ENCODE assay signal across 8 mouse cellular contexts in the genomic region with DNA sequence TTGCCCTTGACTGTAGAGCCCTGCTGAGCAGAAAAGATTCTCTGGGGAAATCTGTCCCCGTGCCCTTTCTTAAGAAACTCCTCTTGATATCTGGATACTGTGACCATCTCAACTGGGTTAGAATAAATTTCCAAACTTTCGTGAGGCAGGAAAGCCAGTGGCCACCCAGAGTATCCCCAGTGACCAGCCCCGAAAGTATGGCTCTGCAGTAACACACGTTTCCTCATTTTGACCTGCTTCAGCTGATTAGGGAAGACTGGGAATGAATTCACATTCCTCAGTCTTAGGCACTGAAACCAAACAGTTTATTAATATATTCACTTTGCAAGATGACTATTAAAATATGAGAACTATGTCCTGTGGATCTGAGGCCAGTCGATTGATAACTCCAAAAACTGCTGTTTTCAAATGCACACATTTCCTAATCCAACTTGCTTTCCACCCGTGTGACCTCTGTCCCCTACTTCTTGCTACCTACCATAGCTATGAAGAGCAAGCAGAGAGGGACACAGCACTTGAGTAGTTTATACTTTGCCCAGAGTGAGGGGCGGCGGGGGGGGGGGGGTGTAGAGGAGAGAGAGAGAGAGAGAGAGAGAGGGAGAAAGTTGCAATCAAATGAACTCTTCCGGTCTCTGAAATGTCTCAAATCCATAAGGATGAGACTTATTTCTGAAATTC. TPM values are rescaled to one million over a fixed set of nuclear protein-coding genes. Genes with fewer than 3 reads are reported as not detected.
DNase-seq lines count a peak whose midpoint lies in the region; ATAC-seq and TF ChIP-seq lines count a peak whose summit lies in the region.

No protein-coding gene starts in this region.

- intact Hi-C loops in gastrocnemius, postnatal 36 days (cut with DNase I): no loop called here

- no peak for TF ChIP-seq POLR2A in testis, adult 2 months (IDR thresholded peaks at IDR 0.05; ENCODE audit: control insufficient read depth, low read depth, low read length)

- peaks cover 8% of the 10 kb centered on the region for H3K4me1 ChIP-seq in testis, adult 2 months (ENCODE audit: control insufficient read depth, insufficient read depth, low read length)
- peaks cover 0 to 11% of the 10 kb centered on the region in 2 experiments; a peak in 2 of 4 replicates for H3K4me1 ChIP-seq in heart, embryonic 14.5 days (ENCODE audit: control insufficient read depth in 2 of 2, insufficient read depth in 2 of 2, low read length in 2 of 2)
- H3K4me1 ChIP-seq in liver, embryonic 14.5 days (replicated peaks; ENCODE audit: control insufficient read depth in 2 of 2, insufficient read depth in 2 of 2, low read length in 1 of 2): no peaks in the 10 kb centered on the region
- H3K4me1 ChIP-seq in neural tube, embryonic 15.5 days: peaks cover 28% of the 10 kb centered on the region

- H3K4me3 ChIP-seq in testis, adult 2 months (ENCODE audit: control insufficient read depth, low read depth, low read length): peak overlapping the region; percentile 82
- H3K4me3 ChIP-seq in heart, embryonic 14.5 days (ENCODE audit: control insufficient read depth in 1 of 2, insufficient read depth in 1 of 2, low read depth in 1 of 2, low read length in 2 of 2): peak overlapping the region; percentile 83 to 94
- H3K4me3 ChIP-seq in liver, embryonic 14.5 days (ENCODE audit: insufficient read depth in 1 of 2, low read depth in 2 of 2, low read length in 2 of 2): peak overlapping the region; percentile 51 to 52
- H3K4me3 ChIP-seq in neural tube, embryonic 15.5 days (replicated peaks): peak overlapping the region; percentile 55

- peak overlapping the region; percentile 17; the same call in 1 of the 2 replicates for H3K27ac ChIP-seq in testis, adult 2 months (ENCODE audit: control insufficient read depth, insufficient read depth, low read depth, low read length)
- H3K27ac ChIP-seq in heart, embryonic 14.5 days (replicated peaks in 1 of 2; ENCODE audit: control insufficient read depth in 1 of 2, insufficient read depth in 1 of 2, low read depth in 2 of 2, low read length in 2 of 2): peak overlapping the region; percentile 45 to 57; a peak in 3 of 4 replicates
- no peak overlapping the region for H3K27ac ChIP-seq in liver, embryonic 14.5 days
- H3K27ac ChIP-seq in neural tube, embryonic 15.5 days (replicated peaks): peak overlapping the region; percentile 75

- TF ChIP-seq EP300 in liver, embryonic 14.5 days (IDR thresholded peaks at IDR 0.05; ENCODE audit: low read depth): no peak

- no peak for DNase-seq in testis, postnatal 14 days (ENCODE audit: low spot score)
- DNase-seq in liver, embryonic 14.5 days (ENCODE audit: low read depth in 3 of 3, low spot score in 3 of 3): no peak
- DNase-seq in cerebellum, postnatal 10 days: no peak
- no peak for DNase-seq in spleen, adult 18-20 months
- no peak for DNase-seq in gastrocnemius, postnatal 36 days

- H3K9ac ChIP-seq in heart, embryonic 14.5 days (ENCODE audit: low read length): peak overlapping the region; percentile 74
- H3K9ac ChIP-seq in liver, embryonic 14.5 days (replicated peaks): no peak overlapping the region
- peak overlapping the region; percentile 70 for H3K9ac ChIP-seq in neural tube, embryonic 15.5 days (replicated peaks)

- TF ChIP-seq CTCF in testis, adult 2 months (IDR thresholded peaks at IDR 0.05; ENCODE audit: control insufficient read depth, insufficient read depth, insufficient replicate concordance, low read depth, low read length): no peak
- TF ChIP-seq CTCF in liver, embryonic 14.5 days (IDR thresholded peaks at IDR 0.05; ENCODE audit: low read depth): no peak

- no peak for ATAC-seq in heart, embryonic 14.5 days (ENCODE audit: insufficient number of reproducible peaks, insufficient read depth, low FRiP score, low read depth)
- no peak for ATAC-seq in liver, embryonic 14.5 days (ENCODE audit: insufficient read depth)
- ATAC-seq in neural tube, embryonic 15.5 days (ENCODE audit: low FRiP score): no peak

- 22% methylated on average over 9 of the region's 9 CpGs for WGBS in heart, embryonic 14.5 days
- 32% methylated on average over 9 of the region's 9 CpGs for WGBS in liver, embryonic 14.5 days (ENCODE audit: insufficient replicate concordance)
- 13% methylated on average over 9 of the region's 9 CpGs for WGBS in neural tube, embryonic 15.5 days

- H3K9me3 ChIP-seq in heart, embryonic 14.5 days (ENCODE audit: control insufficient read depth, low read length): no peaks in the 10 kb centered on the region
- H3K9me3 ChIP-seq in liver, embryonic 14.5 days (ENCODE audit: control insufficient read depth, low read length): no peaks in the 10 kb centered on the region
- H3K9me3 ChIP-seq in neural tube, embryonic 15.5 days (replicated peaks): no peaks in the 10 kb centered on the region

- no peaks in the 10 kb centered on the region for H3K36me3 ChIP-seq in testis, adult 2 months (ENCODE audit: control insufficient read depth, insufficient read depth, low read length)
- H3K36me3 ChIP-seq in heart, embryonic 14.5 days (ENCODE audit: control insufficient read depth, insufficient read depth, low read length): no peaks in the 10 kb centered on the region
- no peaks in the 10 kb centered on the region for H3K36me3 ChIP-seq in liver, embryonic 14.5 days (replicated peaks; ENCODE audit: control insufficient read depth, insufficient read depth, low read depth)
- no peaks in the 10 kb centered on the region for H3K36me3 ChIP-seq in neural tube, embryonic 15.5 days

- H3K27me3 ChIP-seq in testis, adult 2 months (ENCODE audit: control insufficient read depth, insufficient read depth, low read length): 0 out of 2 replicates have a peak, but pooled peaks cover 2% of the 10 kb centered on the region
- peaks cover 46% of the 10 kb centered on the region for H3K27me3 ChIP-seq in heart, embryonic 14.5 days (ENCODE audit: control insufficient read depth, insufficient read depth, low read length)
- peaks cover 21% of the 10 kb centered on the region for H3K27me3 ChIP-seq in liver, embryonic 14.5 days (ENCODE audit: control insufficient read depth, insufficient read depth, low read length)
- H3K27me3 ChIP-seq in neural tube, embryonic 15.5 days (replicated peaks): no peaks in the 10 kb centered on the region

- peak overlapping the region; percentile 99 for H3K4me2 ChIP-seq in heart, embryonic 14.5 days (ENCODE audit: low read length)
- peak overlapping the region; percentile 61 for H3K4me2 ChIP-seq in liver, embryonic 14.5 days (ENCODE audit: low read depth)
- peak overlapping the region; percentile 78 for H3K4me2 ChIP-seq in neural tube, embryonic 15.5 days

RNA-seq across cellular contexts. Expression of gene Sox5, which starts 1.0 kb away (rescaled TPM):
- 148 and 175 TPM in 2 replicates for polyA plus RNA-seq in testis, adult 2 months (2012; rRNA removed)
- polyA plus RNA-seq in heart, embryonic 14.5 days (2014; fragmentation: Nextera tagmentation; extraction: Ambion mirVana): 9.7 and 10.6 TPM in 2 replicates
- polyA plus RNA-seq in liver, embryonic 14.5 days (2012; rRNA removed): 0.68 and 1.6 TPM in 2 replicates
- 1.7 and 2.4 TPM in 2 replicates for polyA plus RNA-seq in liver, embryonic 14.5 days (2014; fragmentation: Nextera tagmentation; extraction: Ambion mirVana)
- polyA plus RNA-seq in neural tube, embryonic 15.5 days (2015; fragmentation: Nextera tagmentation; extraction: Ambion mirVana): 32.0 and 34.8 TPM in 2 replicates
- total RNA-seq in gastrocnemius, postnatal 36 days (2021): 1 to 10 TPM; 1.4 to 1.5 TPM
